Mouse (Mus musculus): Measurements from ENCODE around the gene Amdhd2.
"Not testable (repeated sequence)": the region's sequence is repeated elsewhere in the genome, so short reads cannot be mapped to it uniquely, and the experiment has no call there.

Gene Amdhd2

DNA sequence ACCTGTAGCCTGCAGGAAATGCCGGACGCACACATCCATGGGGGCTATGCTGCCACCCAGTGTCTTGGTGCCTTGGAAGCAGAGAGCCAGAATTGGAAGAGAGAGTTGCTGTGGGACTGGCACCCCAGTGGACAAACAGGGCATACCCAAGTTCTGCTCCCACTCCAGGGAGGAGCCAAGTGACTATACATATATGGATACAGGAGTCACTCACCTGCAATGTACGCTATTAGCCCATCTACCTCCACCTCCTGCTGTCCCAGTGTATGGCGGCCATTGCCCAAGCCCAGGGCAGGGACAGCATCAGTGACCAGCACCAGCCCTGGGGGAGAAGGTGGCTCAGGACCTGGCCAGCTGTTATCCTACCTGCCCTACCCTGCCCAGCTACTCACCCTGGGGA lies 6.0 kb downstream of the Amdhd2 start:
- DNase-seq (ENCODE audit: extremely low read depth, low read depth, low spot score): no peak

DNA sequence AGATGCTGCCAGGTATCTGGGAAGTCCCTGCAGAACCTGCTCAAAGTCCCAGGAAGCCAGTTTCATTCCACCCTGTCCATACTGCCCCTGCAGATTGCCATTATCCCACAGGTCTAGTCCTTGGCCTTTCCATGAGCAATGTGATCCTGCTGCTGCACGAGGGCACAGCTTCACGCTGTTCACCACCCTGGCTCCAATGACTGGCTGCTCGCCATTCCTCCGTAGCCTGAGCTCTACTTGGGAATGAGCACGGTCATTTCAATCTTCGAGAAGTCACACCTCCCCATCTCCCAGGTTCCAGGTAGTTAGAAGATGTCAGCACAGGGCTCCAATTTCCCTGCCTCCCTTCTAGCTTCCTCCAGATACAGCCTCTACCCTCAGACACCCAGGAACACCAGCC lies 6.4 kb downstream of the Amdhd2 start:
- no peak for DNase-seq (ENCODE audit: extremely low read depth, low read depth, low spot score)

DNA sequence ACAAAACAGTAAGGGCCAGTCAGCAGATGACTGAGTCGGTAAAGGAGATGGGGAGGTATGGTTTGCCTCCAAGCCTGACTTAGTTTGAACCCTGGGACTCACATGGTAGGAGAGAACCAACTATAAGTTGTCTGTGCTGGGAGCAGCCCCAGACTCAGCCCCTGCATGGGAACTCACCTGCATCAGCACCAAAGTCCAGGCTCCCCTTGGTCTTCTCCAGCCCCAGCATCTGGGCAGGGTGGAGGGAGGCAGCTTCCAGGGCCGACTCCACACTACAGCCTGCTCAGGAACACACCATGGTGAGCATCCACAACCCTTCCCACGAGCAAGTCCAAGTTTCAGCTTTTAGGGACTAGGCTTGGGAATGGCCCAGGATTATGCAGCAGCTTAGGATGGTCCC lies 7.2 kb downstream of the Amdhd2 start:
- no peak for DNase-seq (ENCODE audit: extremely low read depth, low read depth, low spot score)

DNA sequence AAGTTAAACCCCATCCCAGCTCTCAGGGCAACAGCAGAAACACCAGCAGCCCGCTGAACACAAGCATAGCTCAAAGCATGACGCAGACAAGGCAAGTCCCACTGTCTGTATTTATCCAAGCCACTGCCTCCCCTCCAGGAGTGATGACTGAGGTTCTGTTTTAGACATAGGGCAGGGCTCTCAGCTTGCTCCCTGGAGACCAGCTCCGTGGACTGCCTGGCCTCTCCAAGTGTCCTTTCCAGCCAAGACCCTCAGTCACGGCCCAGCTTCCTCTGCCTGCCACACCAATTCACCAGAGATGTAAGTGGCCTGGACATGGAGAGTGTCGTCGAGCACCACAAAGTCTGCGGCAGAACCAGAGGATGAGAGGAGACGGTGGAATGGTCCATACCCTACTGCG lies 7.8 kb downstream of the Amdhd2 start:
- no peak for DNase-seq (ENCODE audit: extremely low read depth, low read depth, low spot score)

DNA sequence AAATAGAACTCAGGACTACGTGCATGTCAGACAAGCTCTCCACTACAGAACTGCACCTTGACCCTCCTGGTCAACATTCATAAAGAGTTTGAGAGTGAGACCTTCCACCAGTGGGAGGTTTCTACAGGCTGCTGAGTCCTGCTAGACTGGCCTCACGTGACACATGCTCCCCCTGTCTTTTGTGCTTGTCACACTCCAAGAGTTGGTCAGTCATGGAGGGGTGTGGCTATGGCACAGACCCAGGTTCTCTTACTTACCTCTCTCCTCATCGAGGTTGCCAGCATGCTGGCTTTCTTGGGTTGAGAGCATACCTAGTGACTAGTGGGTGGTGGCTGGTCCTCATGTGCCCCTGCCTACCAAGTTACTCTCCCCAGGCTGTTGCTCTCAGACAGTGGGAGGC lies 9.1 kb downstream of the Amdhd2 start:
- no peak for DNase-seq (ENCODE audit: extremely low read depth, low read depth, low spot score)

DNA sequence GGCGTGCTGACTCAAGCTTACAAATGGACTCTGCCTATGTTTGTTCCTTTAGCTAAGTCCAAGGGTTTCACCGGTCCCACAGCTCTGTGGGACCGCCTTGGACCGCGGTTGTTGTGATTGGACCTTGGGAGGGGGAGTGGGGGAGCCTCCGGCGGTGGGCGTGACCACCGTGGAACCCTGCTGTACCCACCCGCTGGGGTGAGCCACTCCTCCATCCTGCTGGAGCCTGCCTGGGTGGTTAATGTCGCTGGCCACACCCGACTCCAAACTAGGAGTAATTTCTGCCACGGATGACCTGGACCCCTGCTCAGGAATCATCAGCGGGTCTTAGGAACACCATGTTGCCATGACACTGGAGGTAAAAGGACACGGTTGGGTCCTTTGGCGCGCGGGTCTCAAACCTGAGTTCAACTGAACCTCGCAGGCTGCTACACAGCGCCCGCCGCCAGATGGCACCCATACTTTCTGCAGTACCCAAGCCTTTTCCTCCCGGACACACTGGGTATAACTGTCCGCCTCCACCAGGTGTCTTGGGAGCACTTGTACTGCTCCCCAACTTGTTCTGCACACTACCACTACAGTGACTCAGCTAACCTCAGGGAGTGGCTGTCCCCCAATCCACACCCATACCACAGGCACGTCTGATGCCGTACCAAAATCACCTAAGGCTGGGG lies 11.5 kb downstream of the Amdhd2 start:
- DNase-seq (ENCODE audit: extremely low read depth, low read depth, low spot score): no peak

DNA sequence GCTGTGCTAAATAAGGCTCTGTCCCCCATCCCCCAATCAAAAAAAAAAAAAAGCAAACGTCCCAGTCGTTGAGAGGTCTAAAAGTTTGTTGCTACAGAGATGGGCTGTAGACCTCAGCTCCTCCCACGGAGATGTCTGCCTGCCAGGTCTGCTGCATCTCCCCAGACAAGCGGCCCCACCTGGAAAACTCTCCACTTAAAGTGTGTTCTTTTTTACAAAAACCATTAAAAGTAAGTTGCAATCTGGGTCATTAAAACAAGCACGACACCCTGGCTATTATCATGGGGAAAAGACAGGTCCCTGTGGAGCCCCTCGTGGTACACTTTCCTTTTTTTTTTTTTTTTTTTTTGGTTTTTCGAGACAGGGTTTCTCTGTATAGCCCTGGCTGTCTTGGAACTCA lies 12.2 kb downstream of the Amdhd2 start:
- no peak for DNase-seq (ENCODE audit: extremely low read depth, low read depth, low spot score)

DNA sequence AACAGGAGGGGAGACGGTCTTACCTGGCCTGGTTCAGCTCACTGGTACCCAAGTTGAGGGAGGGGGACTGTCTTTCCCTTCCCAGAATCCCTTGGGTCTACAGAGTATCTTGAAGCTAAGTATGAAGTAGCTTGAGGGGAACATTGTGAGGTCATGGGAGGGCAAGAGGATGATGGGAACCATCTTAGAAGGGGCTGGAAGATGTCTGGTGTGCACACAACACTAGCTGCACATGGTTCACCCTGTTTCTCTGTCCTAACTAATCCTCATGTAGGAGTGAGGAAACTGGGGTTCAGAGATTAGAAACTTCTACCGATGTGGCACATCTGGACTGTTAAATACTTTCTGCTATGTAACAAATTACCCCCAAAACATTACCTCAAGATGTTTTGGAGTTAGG lies 12.7 kb downstream of the Amdhd2 start, which contains the start of gene Pdpk1:
Gene Pdpk1, minus strand, starts transcription at position 101 of the 400 bp plus-strand sequence.
- DNase-seq (ENCODE audit: extremely low read depth, low read depth, low spot score): no peak

DNA sequence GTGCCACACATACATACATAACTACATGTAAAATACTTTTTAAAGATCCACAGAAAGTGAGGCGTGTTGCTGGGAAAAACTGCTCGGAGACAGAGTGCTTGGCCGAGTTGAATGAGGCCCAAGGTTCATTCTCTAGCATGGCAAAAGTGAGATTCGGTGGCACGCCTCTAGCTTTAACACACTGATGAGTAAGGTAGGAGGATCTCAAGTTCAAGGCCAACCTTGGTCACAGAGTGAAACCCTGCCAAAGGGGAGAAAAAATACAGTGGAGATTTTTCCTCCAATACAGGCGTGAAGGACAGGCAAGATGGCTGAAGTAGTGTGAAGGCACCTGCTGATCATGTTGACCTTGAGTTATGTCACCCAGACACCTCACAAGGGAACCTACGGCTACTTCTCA lies 14.1 kb downstream of the Amdhd2 start:
- no peak for DNase-seq (ENCODE audit: extremely low read depth, low read depth, low spot score)

DNA sequence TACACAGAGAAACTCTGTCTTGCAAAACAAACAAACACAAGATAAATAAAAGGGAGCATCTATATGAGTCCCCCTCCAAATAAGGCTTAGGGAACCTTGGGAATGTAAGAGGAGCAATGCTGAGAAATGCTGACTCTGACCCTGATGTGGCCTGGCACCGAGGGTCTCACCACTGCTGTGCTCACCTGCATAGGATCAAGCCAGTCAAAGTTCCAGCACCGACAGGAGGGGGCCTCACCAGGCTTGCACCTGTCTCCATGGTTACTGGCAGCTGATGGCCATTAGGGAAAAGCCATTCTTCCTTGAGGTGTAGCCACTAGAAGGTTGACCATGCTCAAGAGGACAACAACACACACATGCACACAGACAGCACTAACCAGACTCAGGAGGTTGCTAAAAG lies 20.7 kb downstream of the Amdhd2 start:
- DNase-seq (ENCODE audit: extremely low read depth, low read depth, low spot score): no peak

DNA sequence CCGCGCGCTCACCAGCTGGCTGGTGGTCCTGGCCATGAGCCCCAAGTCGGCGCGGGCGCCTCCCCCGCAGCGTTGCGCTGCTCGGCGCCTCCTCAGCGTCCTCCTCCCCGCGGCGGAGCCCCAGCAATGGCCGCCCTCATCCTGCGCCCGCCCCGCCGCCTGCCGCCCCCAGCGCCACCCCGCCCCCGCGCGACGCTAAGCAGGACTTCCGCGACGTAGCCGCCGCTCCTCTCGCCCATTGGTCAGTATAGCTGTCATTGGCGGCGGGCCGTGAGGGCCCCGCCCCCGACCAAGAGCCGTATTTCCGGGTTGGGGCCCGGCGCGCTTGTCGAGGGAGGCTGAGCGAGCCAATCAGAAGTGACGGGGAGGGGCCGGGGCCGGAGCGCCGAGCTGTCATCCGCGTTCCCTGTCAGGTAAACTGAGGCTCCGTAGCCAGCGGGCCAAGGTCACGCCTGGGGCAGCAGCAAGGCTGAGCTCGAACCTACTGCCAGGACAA lies 22.1 kb downstream of the Amdhd2 start:
- DNase-seq (ENCODE audit: extremely low read depth, low read depth, low spot score): peak; percentile 54

DNA sequence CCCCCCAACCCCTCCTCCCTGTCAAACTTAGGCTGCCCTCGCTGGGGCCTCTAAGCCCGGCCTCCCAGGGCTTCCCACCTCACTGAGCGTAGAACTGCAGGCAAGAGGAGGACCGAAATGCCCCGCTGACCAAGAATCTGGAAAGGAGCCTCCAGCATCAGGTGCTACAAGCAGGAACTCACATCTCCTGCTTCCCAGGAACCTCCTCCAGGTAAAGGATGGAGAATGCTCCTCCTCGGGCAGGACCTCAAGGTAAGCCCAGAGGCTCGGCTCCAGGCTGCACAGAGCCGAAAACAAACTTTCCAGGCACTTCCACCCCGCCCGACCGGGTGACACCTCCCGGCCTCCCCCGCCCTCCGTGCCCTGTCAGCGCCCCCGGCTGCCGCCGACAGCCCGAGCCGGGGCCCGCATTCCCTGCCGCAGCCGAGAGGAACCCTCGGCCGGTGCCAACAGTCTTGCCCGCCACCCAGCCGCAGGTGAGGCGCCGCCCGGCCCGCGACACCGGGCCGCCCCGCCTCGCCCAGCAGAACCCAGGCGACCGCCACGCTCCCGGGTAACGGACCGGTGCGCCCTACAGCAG lies 22.6 kb downstream of the Amdhd2 start:
- no peak for DNase-seq (ENCODE audit: extremely low read depth, low read depth, low spot score)

DNA sequence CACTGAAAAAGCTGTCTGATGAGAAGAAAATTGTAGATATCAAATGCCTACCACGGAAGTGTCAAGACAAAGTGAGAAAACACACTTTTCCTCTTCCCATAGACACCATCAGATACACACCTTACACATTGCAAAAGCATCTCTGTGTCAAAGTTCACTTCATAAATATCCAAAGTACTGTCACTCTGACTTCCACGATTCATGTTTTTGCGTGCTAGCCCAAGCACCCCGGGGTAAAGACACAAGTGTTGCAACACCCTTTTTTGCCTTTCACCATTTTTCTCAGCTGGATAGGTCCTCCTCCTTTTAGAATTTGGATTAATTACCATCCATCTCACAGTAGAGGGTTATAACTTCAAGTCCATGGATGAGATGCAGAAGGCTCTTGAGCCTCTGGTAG lies 23.6 kb downstream of the Amdhd2 start:
- DNase-seq (ENCODE audit: extremely low read depth, low read depth, low spot score): peak; percentile 59

DNA sequence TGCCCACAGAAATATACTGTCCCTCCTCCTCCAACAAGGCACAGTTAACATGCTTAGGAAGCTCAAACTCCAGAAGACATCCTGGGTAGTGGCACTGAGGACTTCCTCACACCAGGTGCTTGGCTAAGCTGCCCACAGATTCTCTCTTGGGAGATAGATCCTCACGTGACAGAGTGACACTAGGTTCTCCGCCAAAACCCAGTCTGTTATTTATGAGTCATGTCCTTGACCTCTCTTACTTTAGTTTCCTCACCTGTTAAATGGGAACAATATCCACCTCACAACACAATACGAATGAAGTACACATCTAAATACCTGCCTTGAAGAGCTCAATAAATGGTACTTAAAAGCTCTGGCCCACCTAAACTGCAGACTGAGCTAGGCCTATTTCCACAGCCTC lies 24.3 kb downstream of the Amdhd2 start:
- no peak for DNase-seq (ENCODE audit: extremely low read depth, low read depth, low spot score)

DNA sequence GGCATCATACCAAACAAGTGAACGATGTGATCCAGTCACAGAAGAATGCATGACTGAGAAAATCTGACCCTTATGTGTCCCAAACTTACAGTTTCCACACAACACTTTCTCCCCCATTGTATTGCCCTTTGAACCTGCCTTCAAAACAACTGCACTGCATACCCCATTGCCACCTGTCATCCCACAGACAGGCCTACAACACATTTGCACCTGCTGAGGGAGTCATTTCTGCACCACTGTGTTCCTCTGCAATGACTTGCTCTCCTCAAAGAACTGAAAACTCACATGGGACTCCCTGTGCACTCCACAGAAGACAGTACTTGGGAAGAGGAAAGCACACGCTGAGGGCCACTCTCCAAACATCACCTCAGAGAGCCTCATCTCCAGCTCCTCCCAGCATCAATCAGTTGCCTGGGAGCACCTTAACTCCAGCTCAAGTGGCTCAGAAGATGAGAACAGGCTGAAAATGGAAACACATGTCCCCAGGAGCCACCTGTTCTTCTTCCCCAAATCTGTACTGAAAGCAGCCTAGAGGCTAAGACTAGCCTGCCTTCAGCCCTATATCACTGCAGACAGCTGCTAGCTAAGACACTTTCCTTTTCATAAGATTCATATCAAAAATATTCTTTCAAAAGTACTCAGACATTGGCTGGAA lies 26.2 kb downstream of the Amdhd2 start:
- no peak for DNase-seq (ENCODE audit: extremely low read depth, low read depth, low spot score)

DNA sequence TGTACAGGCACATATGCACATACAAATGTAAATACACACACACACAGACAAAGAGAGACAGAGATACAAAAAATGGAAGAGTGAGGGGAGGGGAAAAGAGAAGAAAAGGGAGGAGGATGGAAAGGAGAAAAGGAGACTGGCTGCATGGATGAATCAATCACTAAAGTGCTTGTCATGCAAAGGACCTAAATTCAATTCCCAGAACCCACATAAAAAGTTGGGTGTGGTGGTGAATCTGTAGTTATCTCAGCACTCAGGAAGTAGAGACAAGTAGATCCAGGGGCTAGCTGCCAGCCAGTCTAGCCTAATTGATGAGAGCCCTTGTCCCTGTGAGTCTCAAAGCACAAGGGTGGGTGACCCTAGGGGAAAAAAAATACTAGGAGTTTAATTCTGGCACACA lies 29.5 kb downstream of the Amdhd2 start:
- no peak for DNase-seq (ENCODE audit: extremely low read depth, low read depth, low spot score)

DNA sequence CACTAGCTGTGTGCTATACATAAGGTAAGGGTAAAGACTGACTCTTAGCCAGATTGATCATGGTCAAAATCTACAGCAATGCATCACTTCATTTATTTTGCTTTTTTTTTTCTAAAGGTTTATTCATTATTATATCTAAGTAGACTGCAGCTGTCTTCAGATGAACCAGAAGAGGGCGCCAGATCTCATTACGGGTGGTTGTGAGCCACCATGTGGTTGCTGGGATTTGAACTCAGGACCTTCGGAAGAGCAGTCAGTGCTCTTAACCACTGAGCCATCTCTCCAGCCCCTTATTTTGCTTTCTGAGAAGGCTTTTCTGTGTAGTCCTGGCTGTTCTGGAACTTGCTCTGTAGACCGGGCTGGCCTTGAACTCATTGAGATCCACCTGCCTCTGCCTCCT lies 30.6 kb downstream of the Amdhd2 start:
- DNase-seq (ENCODE audit: extremely low read depth, low read depth, low spot score): not testable (repeated sequence)

DNA sequence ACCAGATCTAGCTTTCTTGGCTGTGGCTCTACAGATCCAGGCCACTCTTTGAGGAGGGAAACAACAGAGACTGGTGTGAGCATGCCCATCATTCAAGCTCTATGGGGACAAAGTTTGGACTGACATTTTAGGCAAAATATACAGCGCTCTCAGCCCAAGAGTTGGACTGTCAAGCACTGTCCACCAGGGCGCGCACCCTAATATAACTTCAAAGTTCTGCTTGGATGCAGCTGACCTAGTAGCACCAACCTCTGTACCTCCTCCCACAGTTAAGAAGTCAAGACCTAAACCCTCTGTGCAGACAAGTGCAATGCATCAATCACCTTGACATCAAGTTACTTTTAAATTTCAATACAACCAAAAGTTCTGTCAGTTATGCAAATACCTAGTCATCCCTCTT lies 32.0 kb downstream of the Amdhd2 start:
- DNase-seq (ENCODE audit: extremely low read depth, low read depth, low spot score): no peak

DNA sequence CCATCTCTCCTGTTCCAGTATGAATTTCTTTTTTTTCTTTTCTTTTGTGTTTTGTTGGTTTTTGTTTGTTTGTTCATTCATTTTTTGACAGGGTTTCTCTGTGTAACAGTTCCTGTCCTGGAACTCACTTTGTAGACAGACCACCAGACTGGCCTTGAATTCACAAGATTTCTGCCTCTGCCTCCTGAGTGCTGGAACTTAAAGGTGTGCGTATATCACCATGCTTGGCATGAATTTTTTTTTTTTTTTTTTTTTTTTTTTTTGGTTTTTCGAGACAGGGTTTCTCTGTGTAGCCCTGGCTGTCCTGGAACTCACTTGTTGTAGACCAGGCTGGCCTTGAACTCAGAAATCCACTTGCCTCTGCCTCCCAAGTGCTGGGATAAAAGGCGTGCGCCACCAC lies 34.3 kb downstream of the Amdhd2 start:
- not testable (repeated sequence) for DNase-seq (ENCODE audit: extremely low read depth, low read depth, low spot score)

DNA sequence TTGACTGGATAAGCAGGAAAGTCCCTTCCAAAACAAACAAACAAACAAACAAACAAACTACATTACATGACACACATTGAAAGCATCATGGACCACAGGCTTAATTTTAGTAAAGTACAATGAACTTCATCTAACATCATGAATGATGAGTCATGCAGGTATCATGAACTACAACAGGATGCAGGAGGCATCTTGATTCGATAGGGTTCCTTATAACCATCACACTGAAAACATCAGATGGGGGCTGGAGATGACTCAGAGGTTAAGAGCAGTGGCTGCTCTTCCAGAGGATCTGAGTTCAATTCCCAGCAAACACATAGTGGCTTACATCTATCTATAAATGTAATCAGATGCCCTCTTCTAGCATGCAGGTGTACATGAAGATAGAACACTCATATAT lies 36.0 kb downstream of the Amdhd2 start:
- DNase-seq (ENCODE audit: extremely low read depth, low read depth, low spot score): no peak

DNA sequence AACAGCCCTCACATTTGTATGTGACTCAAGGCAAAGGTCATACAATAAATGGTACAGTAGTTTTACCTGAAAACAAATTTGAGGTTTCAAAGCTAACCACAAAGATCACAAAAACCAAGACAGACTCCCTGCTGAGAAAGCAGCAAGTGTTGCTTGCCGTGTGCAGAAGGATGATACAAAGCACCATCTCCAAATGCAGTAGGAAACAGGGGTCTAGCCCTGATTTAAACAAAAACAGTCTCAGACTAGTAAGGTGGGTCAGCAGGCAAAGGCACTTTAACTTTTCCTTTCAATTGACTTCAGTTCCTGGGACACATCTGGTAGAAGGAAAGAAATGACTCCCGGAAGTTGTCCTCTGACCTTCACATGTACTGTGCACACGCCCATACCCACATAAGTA lies 36.8 kb downstream of the Amdhd2 start:
- DNase-seq (ENCODE audit: extremely low read depth, low read depth, low spot score): no peak

DNA sequence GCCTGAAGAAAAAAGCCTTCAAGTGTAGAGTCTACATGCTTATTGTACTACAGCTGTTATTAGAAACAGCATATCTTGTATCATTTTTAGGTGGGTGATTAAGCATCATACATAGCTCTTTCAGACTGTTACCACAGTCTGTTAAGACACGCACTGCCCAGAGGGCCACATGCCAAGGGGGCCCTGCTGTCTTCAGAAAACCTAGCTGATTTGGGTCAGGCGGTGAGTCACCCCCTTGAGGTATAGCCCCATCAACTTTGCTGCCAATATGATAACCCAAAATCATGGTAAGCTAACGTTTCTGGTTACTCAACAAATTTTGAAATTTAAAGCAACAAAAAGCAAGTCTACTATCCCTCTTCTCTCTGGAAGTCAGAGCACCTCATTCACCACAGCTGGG lies 44.1 kb downstream of the Amdhd2 start:
- no peak for DNase-seq (ENCODE audit: extremely low read depth, low read depth, low spot score)

Measured in fat pad, adult 2 months (tissue).